Mouse (Mus musculus): ENCODE measurements around the gene Cd3e.
"Not testable (repeated sequence)": the region's sequence is repeated elsewhere in the genome, so short reads cannot be mapped to it uniquely, and the experiment has no call there.

Gene Cd3e

GRCm38 (mm10) chr9:45009180-45010078, at the start of gene Cd3e:
Gene Cd3e (minus strand): TSS chr9:45009627.
- DNase-seq (ENCODE audit: low read depth, low spot score): no peak

GRCm38 (mm10) chr9:45058304-45058940, 49.0 kb upstream of the Cd3e start:
- DNase-seq (ENCODE audit: low read depth, low spot score): no peak

DNA sequence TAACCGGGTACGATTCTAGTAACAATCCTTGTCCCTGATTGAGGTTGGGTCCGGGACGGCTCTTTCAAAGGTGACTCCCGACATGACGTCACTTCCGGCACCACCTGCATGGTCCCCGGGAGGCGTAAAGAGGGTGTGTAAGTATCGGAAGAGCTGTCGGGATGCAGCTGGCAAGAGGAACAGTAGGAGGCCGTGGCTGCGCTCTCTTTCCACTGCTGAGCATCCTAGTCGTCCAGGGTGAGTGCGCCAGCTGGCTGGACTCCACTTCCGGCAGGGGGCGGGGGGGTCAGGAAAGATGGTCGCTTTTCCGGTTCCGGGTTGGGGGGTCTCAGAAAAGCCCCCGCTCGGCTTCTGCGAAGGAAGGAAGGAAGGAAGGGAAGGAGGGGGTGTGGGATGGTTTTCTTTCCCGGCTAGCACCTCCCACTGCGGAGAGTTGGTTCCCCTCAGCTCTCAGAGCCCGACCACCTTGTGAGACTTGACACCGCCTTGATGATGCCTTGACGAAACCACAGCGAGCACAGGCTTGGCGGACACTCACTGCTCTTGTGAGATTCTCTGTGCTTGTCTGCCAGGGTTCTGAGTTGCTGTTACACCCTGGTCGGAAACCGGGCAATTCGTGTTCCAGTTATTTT, 45.8 kb upstream of the Cd3e start, which contains the start of gene Mpzl3:
Gene Mpzl3, plus strand, starts transcription at position 105 of the 632 bp plus-strand sequence.
- no peak for DNase-seq (ENCODE audit: low read depth, low spot score)

DNA sequence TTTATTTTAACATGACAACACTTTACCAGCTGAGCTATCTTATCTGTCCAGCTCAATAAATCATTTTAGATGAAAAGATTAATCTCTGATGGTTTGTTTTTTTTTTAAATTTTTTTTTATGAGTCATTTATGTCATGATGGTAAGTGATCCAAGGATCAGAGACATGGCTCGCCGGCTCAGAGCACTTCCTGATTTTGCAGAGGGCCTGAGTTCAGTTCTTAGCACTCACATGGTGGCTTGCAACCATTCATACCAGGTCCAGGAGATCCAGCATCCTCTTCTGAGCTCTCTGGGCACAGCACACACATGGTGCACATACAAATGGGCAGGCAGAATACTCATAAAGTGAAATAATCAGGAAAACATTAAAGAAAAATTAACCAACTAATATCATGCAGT, 40.9 kb upstream of the Cd3e start:
- no peak for DNase-seq (ENCODE audit: low read depth, low spot score)

- no peak for DNase-seq (ENCODE audit: low read depth, low spot score)
These were observed 40.3 kb upstream of the Cd3e start for GRCm38 (mm10) chr9:45049731-45050130.

GRCm38 (mm10) chr9:45048511-45048910, 39.1 kb upstream of the Cd3e start:
- DNase-seq (ENCODE audit: low read depth, low spot score): no peak

DNA sequence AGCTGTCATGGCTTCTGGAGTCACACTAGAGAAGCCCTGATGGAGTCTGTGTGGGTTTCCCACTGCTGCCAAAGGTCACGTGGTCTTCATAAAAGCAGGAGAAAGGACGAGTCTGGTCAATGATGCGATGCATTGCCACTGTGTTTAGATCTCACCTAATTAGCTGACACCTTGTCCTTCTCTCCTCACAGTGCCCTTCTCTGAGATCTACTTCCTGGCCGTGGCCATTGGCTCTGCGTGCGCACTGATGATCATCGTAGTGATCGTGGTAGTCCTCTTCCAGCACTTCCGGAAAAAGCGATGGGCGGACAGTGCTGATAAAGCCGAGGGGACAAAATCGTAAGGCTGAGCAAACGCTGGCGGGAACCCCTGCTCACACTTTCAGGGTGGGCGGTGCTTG, 37.5 kb upstream of the Cd3e start:
- DNase-seq (ENCODE audit: low read depth, low spot score): no peak

DNA sequence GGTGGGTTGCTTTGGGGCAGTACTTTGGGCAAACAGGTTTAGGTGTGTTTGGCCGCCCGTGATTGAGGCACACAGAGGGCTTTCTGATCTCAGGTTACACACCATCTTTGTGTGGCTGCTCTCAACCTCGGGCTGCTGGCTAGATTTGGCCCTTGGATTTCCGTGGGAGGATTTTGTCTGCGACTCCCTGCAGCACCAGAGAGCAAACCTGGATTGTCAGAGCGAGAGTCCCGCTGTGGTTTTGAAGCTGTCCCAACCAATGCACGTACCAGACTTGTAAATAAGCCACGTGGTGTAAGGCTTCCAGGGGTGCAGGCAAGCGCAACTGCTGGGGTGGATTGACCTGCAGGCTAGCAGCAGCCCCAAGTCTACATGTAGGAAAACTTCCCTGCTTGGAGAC, 33.5 kb upstream of the Cd3e start:
- DNase-seq (ENCODE audit: low read depth, low spot score): no peak

DNA sequence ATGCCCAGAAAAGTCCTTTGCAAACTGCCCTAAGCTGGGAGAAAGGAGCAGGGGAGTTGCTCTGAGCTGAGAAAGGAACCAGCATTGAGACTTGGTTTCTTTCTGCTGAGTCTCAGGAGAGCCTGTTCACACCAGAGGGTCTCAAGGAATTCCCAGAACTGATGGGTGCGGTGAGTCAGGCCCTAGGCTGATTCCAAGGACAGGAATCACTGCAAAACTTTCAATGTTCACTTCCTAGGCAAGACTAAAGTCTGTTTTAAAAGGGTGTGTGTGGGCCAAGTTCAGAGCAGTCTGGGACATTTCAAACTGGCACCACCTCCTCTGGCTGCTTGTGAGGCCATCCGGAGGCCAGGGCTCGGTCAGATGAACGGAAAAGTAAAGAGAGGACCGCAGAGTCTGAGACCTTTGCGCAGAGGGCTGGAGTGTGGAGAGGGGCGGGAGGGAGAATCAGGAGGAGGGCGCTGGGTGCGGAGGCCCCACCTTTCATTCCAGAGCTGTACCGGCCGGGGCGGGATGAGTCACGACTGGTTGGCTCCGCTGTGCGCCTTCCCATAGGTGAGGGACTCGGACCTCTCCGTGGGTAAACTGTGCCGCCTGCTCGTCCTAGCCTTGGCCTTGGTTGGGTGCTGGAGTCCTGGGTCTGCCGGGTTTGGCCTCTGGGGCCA, 32.8 kb upstream of the Cd3e start:
- no peak for DNase-seq (ENCODE audit: low read depth, low spot score)

GRCm38 (mm10) chr9:45041131-45041838, 31.9 kb upstream of the Cd3e start:
- no peak for DNase-seq (ENCODE audit: low read depth, low spot score)

DNA sequence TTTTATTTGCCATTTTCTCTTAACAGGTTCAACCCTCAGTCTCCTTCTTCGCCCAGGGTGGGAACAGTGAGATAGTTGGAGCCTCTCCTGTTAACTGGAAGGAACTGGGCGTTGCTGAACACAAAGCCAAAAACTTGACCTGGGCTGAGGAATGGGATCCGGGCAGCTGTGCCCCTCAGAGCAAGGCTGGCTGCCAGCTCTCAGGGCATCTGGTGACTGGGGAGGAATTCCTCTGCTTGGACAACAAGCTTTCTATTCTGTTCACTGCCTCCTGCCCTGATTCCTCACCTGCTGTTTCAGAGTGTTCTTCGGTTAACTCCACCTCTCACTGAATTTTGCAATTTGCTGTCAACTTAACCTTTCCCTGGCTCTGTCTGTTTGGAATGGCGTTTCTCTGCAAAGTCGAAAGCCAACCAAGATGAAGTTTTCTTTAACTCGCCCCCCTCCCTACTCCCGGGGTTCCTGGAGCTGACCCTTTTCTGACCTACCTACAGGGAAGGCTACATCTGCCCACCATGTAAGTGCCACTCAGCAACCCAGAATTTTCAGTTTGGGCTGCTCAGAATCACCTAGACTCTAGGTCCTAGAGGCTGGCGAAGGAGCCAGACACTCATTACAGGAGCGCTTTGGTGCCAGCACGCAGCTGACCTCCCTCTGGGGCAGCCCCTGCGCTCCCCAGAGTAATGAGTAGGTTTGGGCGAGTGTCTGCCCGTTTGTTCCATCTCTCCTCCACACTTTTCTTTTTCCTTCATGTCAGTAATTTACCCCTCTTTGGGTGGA, 30.8 kb upstream of the Cd3e start:
- no peak for DNase-seq (ENCODE audit: low read depth, low spot score)

DNA sequence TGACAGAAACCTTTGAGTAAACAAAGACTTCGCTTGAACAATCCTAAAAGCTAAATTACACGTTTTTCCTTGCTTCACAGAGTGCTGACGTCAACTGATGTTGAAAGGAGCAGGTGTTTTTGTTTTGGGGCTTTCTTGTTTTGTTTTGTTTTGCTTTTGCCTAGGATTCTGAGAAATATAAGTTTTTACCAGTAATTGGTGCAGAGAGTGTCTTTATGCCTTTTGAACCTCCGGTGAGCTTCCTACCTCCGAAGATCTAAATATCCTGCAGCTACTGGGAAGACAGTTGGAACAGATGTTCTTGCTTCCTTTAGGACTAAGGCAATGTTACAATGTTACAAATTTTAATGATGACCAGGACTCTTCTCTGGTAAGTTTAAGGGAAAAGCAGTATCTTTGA, 30.1 kb upstream of the Cd3e start, which contains the start of gene Mpzl2:
Gene Mpzl2, plus strand, starts transcription at position 301 of the 400 bp plus-strand sequence.
- no peak for DNase-seq (ENCODE audit: low read depth, low spot score)

DNA sequence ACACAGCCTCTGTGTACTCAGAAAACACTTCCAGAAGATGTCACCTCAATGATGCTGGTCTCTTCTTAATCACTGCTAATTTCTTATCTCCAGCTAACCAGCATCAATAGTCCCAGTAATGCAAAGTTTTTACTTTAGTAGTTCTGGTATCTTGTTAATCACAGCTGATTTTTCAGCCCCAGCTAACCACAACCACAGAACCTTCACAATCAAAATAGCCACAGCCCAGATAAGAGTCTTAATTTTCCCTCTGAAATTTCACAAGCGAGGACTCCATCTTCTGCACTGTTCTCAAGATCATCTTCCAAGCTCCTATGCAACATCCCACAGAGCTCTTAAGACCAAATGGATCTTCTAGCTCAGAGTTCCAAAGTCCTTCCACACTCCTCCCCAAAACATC, 28.4 kb upstream of the Cd3e start:
- not testable (repeated sequence) for DNase-seq (ENCODE audit: low read depth, low spot score)

- DNase-seq (ENCODE audit: low read depth, low spot score): no peak
These were observed 25.1 kb upstream of the Cd3e start for GRCm38 (mm10) chr9:45034526-45034925.

- DNase-seq (ENCODE audit: low read depth, low spot score): no peak
These were observed 22.8 kb upstream of the Cd3e start for GRCm38 (mm10) chr9:45032261-45032660.

DNA sequence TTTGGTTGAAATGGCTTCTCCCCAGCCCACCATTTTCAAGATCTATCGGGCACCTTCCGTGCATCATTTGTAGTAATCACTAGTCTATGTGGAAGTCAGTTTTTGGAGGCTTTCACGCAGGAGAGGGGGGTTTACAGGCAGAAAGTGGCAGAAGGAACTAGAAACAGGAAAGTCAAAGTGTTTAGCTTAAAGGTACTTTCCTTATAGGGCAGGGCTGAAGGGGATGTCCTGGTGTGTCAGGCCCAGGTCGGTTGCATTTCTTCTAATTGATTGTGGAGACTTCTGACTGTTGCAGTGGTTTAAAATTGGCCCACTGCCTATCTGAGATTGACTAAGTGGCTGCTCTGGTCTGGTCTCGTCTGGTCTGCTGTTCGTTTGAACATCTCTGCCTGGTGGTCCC, 20.9 kb upstream of the Cd3e start:
- no peak for DNase-seq (ENCODE audit: low read depth, low spot score)

- no peak for DNase-seq (ENCODE audit: low read depth, low spot score)
These were observed 17.9 kb upstream of the Cd3e start for GRCm38 (mm10) chr9:45027376-45027775.

DNA sequence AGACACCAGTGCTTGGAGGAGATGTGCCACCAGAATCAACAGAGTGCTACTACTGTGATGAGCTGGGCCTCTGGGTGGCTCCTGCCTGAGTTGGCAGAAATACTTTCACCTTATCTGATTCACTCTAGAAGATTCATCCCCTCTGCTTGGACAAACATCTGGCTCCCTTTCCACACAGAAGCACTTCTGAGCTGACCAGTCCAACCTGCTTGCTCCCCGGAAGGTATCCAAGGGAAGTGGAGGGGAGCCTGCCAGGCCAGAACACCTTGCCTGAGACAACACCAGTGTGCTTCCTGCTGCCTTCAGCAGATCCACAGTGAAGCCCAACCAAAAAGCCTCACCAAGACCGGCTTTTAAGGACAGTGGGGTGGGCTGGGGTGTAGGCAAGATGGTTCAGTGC, 14.8 kb upstream of the Cd3e start:
- DNase-seq (ENCODE audit: low read depth, low spot score): no peak

- DNase-seq (ENCODE audit: low read depth, low spot score): no peak
These were observed 14.2 kb upstream of the Cd3e start for GRCm38 (mm10) chr9:45023638-45024037.

DNA sequence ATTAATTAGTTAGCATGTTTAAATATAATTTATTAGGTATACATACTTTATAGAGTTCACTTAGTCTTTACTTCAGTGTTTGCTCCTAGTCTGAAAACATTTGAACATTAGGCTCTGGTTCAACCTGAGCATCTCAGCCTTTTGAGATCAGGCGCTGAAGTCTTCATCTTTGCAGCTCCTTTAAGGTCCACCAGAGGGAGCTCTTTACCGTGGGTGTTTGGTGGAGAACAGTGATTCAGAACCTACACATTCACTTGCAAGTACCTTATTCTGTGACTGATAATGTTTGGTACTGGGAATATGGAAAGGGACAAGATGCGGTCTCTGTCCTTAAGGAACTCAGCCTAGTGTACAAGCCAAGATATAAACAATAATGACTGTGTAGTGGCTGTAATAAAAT, 13.4 kb upstream of the Cd3e start:
- DNase-seq (ENCODE audit: low read depth, low spot score): peak; percentile 32
